Mouse (Mus musculus): Measurements from ENCODE around the gene Msh3.
"Not testable (repeated sequence)": the region's sequence is repeated elsewhere in the genome, so short reads cannot be mapped to it uniquely, and the experiment has no call there.

Gene Msh3

DNA sequence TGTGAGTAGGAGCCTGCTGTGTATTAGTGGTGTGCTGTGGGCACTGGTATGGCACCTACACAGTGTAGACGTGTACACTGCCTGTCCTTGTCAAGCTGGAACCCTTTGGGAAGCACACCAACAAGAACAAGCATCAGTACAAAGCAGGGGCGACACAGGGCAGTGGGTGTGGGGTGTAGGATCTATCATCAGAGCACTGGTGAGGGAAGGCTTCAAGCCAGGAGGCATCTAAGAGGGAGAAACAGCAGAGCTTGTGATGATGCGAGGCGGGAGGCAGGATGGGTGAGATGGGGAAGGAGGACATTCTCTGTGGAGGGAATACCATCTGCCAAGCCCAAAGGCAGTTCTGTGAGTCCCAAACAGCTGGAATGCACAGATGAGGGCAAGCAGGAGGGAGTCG is 107.8 kb downstream of the Msh3 start:
- no peak for DNase-seq

DNA sequence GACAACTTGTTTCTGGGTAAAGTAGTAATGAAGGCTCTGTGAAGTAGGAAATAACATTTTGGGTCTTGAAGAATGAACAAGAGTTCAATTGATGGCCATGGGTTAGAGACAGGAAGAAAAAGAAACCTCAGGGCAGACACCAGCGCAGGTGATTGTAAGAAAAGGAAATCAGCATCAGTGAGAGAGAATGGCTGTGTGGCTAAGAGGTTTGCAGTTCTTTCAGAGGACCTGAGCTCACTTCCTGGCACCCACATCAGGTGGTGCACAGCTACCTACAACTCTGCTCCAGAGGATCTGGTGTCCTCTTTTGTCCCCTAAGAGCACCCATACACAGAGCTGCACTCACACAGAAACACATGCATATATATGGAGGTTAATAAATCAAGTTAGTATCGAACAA is 110.1 kb downstream of the Msh3 start:
- no peak for DNase-seq

DNA sequence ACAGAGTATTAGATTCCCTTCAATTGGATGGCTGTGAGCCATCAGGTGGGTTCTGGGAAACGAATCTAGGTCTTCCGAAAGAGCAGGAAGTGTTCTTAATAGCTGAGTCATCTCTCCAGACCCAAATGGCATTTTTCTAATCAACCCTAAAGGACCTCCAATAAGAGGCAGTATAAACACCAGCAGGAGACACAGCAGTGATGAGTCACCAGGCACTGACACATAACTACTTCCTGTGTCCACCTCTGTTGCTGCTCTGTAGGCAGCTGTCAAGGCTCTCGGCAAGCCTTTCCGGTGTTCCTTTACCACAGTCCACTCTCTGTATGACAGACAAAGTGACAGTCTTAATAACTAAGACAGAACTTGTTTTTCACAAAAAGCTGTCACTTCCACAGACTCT is 113.4 kb downstream of the Msh3 start:
- no peak for DNase-seq

DNA sequence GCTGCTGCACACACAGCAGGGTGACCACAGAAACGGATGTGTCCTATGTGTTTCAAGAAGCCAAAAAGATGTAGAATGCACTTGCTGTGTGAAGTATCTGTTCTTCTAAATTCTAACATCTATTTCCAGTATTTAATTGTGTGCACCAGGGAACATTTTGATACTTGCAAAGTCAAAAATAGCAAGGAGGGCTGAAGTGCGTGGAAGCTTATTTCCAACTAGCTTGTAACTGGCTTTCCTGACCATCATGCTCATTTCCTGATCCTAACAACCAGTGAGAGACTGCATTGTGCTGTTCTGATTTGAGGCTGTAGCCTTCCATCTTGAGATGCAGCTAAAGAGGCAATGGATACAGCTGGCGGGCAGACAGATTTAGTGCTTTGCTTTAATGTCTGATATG is 116.9 kb downstream of the Msh3 start:
- no peak for DNase-seq

DNA sequence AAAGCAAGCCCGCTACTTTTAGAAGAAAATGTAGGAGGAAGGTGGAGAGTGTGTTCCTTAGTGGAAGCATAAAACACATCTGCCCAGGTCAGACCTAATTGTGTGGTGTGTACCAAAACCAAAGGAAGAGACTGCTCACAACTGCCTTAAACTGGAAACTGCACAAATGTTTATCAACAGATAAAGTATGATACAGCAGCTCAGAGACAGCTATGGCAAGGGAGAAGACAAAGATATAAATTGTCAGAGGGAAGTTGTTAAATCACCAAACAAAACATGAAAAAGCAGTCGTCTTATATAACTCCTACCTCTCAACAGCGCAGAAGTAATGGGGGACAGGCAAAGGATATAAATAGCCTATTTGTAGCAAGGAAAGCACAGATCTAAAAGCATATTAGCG is 117.8 kb downstream of the Msh3 start:
- DNase-seq = no peak

DNA sequence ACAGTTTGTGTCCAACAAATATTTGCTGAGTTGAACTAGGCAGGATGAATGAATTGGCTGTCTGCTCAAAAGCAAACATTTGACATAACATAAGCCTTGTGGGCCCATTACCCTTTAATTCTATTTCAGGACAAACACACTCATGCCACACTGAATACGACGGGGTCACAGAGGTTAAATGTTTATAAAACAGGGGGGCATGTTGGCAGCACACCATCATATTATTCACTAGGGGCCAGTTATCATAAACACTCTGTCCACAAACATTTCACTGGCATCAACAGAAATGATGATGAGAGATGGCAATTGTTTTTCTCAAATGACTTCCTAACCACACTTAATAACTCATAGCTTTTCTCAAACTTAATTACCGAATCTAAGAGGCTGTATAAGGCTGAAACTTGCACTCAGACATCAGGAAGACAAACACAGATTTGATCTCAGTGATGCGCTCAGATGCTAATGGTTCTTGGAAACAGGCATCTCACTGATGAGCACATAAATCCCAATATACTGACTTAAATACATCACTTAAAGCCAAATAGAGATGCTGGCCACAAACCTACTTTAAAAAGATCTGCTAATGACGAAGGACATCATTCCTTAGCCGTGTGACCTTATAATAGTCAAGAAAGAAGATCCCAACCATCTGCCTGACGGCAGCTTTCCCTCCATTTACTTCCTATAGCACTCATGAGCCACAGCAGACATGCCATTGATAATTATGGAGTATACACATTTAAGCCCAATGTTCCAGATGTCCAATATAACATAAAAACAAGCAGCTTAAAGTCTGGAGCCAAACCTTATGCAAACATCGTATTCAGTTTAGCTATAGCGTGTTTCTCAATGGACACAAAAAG is 122.5 kb downstream of the Msh3 start:
- DNase-seq = no peak

DNA sequence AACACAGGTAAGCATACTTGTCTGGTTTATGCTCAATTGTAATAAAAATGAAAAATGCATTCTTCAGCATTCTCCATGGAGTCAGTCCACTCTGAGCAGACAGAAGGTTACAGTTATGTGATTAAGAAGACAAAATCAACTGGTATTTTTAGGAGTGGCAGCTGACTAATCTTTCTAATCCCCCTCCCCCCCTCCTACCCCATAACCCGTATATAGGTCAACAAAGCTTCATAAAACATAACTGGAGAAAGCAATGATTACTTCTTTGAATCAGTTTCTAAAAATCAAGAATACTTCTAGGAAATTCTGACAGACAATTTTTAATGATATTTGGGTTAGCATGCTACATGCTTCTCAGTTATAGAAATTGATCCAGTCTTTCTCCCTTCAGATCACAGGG is 126.8 kb downstream of the Msh3 start:
- DNase-seq = no peak

DNA sequence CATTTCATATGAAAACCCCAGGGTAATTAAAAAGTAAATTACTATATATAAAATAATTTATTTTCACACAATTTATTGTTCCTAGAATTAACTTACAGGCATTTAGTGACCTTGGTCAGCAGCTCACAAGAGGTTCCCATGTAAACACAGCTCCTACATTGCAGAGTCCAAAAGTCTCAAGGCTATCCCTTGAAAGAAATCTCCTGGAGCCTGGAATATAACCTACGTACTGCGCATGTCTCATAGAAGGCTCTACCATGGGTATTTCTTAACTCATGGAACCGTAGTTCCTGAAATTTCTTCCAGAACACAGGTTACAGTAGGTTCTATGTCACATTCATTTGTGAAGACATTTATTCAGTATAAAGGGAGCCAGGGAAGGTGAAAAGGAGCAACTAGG is 131.2 kb downstream of the Msh3 start:
- no peak for DNase-seq

DNA sequence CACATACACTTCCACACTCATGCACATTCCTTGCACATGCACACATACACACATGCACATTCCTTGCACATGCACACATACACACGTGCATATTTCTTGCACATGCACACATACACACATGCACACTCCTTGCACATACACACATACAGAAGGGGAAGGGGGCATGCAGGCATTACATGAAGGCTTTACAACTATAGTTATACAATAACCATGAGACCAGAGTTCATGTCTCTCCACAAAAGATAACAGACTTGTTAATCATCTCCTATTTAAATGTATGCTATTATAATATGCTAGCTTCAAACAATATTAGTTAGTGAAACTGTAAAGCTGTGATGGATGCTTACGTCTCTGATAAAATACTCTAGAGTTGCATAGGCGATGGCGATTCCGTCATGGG is 132.0 kb downstream of the Msh3 start:
- DNase-seq = no peak

DNA sequence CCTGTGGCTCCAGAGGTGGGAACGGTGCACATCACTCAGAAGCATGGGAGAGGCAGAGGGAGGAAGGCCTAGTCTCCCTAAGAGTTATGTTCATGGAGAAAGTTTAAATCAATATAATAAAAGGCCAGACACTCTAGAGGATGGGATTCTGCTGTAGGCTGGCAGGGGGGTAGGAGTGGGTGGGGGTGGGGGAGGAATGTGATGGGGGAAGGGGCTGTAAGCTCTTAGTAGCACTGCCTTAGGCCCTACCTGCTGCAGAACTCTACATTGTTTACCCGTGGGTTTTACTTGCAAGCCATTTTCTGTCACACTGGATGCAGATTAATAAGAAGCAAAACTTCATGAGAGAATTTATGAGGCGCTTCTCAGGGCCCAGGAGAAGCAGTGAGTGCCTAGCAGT is 135.0 kb downstream of the Msh3 start:
- DNase-seq = no peak

DNA sequence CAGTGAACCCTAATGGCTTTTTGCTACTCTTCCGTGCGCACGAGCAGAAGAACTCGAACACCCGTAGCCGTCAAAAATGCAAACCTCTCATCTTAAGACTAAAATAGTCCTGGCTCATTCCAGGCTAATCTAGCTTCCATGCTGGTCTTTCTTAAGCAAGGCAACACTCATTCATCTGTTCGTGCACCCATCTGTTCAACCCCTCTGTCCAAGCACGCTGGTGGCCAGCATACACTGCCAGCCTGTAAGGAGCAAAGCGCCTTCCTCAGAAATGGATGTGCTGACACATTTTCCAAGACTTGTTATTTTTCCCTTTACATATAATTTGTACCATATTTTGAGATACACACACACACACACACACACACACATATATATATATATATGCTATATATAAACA is 137.6 kb downstream of the Msh3 start:
- DNase-seq = no peak

DNA sequence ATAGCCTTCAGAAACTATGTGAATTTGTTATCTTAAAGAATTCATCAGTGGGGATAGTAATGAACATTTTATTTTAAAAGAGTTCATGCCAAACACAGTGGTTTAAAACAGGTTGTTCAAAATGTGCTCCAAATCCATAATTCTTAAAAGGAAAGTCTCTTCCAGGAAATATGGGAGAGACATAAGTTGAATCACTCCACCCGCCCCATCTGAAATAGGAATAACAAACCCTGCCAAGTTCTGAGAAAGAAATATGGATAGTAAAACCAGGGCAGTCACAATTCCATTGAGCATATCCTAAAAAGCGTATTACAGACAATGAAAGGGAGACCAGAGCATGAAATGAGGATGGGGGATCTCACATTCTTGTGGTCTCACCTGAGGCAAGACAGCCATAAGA is 157.9 kb downstream of the Msh3 start:
- DNase-seq = no peak

DNA sequence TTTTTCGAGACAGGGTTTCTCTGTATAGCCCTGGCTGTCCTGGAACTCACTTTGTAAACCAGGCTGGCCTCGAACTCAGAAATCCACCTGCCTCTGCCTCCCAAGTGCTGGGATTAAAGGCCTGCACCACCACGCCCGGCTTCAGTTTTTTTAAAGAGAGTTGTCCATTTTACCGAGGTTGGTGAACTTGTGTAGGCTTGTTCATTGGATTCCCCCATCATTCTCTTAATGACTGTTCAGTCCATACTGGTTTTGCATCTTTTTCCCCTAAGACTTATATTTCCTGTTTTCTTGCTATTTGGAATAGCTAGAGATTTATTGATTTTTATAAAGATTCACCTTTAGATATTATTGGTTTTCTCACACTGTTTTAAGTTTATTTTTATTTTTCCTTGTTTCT is 161.0 kb downstream of the Msh3 start:
- not testable (repeated sequence) for DNase-seq

DNA sequence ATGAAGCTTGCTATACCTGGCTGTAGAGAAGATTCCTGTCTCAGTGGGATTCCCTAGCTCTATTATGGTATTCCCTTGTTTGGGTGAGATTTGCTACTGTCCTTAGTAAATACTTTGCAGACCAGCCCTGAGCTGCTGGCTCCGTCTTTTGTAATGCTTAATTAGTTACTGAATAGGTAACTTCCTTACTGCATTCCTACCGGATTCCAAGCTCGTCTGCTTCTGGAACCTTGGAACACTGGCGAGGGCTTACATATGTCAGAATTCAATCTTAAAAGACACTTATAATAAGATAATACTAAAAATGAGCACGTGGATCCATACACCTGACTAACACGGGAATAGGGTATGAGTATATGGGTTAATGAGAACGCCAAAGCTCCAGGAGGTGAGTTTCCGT is 182.1 kb downstream of the Msh3 start:
- DNase-seq = not testable (repeated sequence)
